Mouse (Mus musculus) liver, adult 2 months (tissue): ENCODE measurements at regions not wholly inside any gene's neighbourhood (a gene's known extent, or its start where the extent isn't known, plus 50 kb on each side); places are given as distances from the start of the nearest gene placed in this dataset.
A peak's percentile ranks its signal among the peaks of the same experiment; 100 is the strongest.

Experiments used
- DNase-seq: peaks from one replicate; pipeline ENCODE4 v3.0.0-alpha.2; 2011; ENCODE audit warnings: low read depth, low spot score; ENCODE audit errors: extremely low read depth
- H3K27ac ChIP-seq: fragments of 200-500 bp; replicated peaks from 2 replicates; pipeline ENCODE4 v1.5.1; 2012; ENCODE audit warnings: low read depth, mild to moderate bottlenecking, control low read depth, inconsistent platforms, low read length; ENCODE audit not compliant: insufficient read depth
- H3K27me3 ChIP-seq: fragments of 200-500 bp; 2 replicates; pipeline ENCODE4 v1.6.1; 2012; ENCODE audit warnings: mild to moderate bottlenecking, moderate library complexity, low read length, inconsistent platforms; ENCODE audit not compliant: control insufficient read depth, insufficient read depth
- H3K36me3 ChIP-seq: fragments of 200-500 bp; 2 replicates; pipeline ENCODE4 v1.6.1; 2012; ENCODE audit warnings: low read length, inconsistent platforms; ENCODE audit not compliant: control insufficient read depth, insufficient read depth
- H3K4me1 ChIP-seq: fragments of 200-500 bp; 2 replicates; pipeline ENCODE4 v1.6.1; 2011; ENCODE audit warnings: low read length; ENCODE audit not compliant: control insufficient read depth, insufficient read depth
- H3K4me3 ChIP-seq: fragments of 200-500 bp; 2 replicates; pipeline ENCODE4 v1.5.1; 2011; ENCODE audit warnings: low read depth, mild to moderate bottlenecking, control low read depth, low read length, moderate library complexity; ENCODE audit not compliant: insufficient read depth
- H3K79me2 ChIP-seq: fragments of 200-500 bp; 2 replicates; pipeline ENCODE4 v1.6.1; 2012; ENCODE audit warnings: inconsistent platforms, mild to moderate bottlenecking, low read length, moderate library complexity; ENCODE audit not compliant: control insufficient read depth, insufficient read depth
- H3K9ac ChIP-seq: fragments of 200-500 bp; 2 replicates; pipeline ENCODE4 v1.6.1; 2012; ENCODE audit warnings: low read depth, mild to moderate bottlenecking, control low read depth, inconsistent platforms, low read length
- CTCF ChIP-seq: fragments of 200-500 bp; IDR thresholded peaks from 2 replicates; pipeline ENCODE4 v1.5.1; 2011; ENCODE audit warnings: low read depth, low read length, control low read depth
- POLR2A ChIP-seq: fragments of 200-500 bp; IDR thresholded peaks from 2 replicates; pipeline ENCODE4 v1.6.1; 2011; ENCODE audit warnings: low read length, control low read depth; ENCODE audit not compliant: insufficient read depth; ENCODE audit errors: extremely low read depth
- WGBS: fragments of 180-500 bp; shearing (Covaris S2); methylation state at CpG from one replicate; pipeline ENCODE4 v1.1.7; 2018; 5-methylcytosine and 5-hydroxymethylcytosine counted together

- no peak overlapping the region for H3K9ac ChIP-seq
- no peaks in the 10 kb centered on the region for H3K36me3 ChIP-seq
- no peaks in the 10 kb centered on the region for H3K4me1 ChIP-seq
- DNase-seq, result no peak
- WGBS, result 90% methylated on average over 4 of the region's 4 CpGs
- no peaks in the 10 kb centered on the region for H3K79me2 ChIP-seq
- H3K4me3 ChIP-seq, result no peak overlapping the region
- TF ChIP-seq CTCF, result no peak
- no peak for TF ChIP-seq POLR2A
- no peak overlapping the region for H3K27ac ChIP-seq
- H3K27me3 ChIP-seq, result no peaks in the 10 kb centered on the region; the same call in 1 of the 2 replicates
Measured at GRCm38 (mm10) chr10:98496254-98496653, 418.0 kb upstream of the Atp2b1 start.

- 94% methylated on average over 4 of the region's 4 CpGs for WGBS
- DNase-seq, result no peak
- no peak for TF ChIP-seq POLR2A
- no peak for TF ChIP-seq CTCF
Measured at GRCm38 (mm10) chr10:98500315-98500714, 413.9 kb upstream of the Atp2b1 start.

GRCm38 (mm10) chr10:98501566-98501965 is 412.6 kb upstream of the Atp2b1 start:
- Histone ChIP-seq H3K79me2 (no peaks in the 10 kb centered on the region), H3K9ac (no peak overlapping the region), H3K4me3 (no peak overlapping the region), H3K27me3 (no peaks in the 10 kb centered on the region), H3K4me1 (no peaks in the 10 kb centered on the region), H3K27ac (no peak overlapping the region), H3K36me3 (no peaks in the 10 kb centered on the region)
- TF ChIP-seq POLR2A (no peak), CTCF (no peak)
- 83% methylated on average over 5 of the region's 5 CpGs for WGBS
- DNase-seq, result no peak

More at GRCm38 (mm10) chr10:98500315-98500714, 413.9 kb upstream of the Atp2b1 start:
- Histone ChIP-seq H3K27me3 (no peaks in the 10 kb centered on the region), H3K36me3 (no peaks in the 10 kb centered on the region), H3K79me2 (no peaks in the 10 kb centered on the region), H3K27ac (no peak overlapping the region), H3K9ac (no peak overlapping the region), H3K4me3 (no peak overlapping the region), H3K4me1 (no peaks in the 10 kb centered on the region)

GRCm38 (mm10) chr10:98504524-98504923 is 409.7 kb upstream of the Atp2b1 start:
- H3K9ac ChIP-seq, result no peak overlapping the region
- no peaks in the 10 kb centered on the region for H3K27me3 ChIP-seq
- H3K36me3 ChIP-seq, result no peaks in the 10 kb centered on the region
- 24% methylated on average over 3 of the region's 3 CpGs for WGBS
- DNase-seq, result peak; percentile 5
- no peak overlapping the region for H3K27ac ChIP-seq
- TF ChIP-seq CTCF (no peak), POLR2A (no peak)
- no peak overlapping the region for H3K4me3 ChIP-seq
- no peaks in the 10 kb centered on the region for H3K4me1 ChIP-seq
- H3K79me2 ChIP-seq, result no peaks in the 10 kb centered on the region

GRCm38 (mm10) chr10:98508515-98509143 is 405.6 kb upstream of the Atp2b1 start:
- no peak overlapping the region for H3K4me3 ChIP-seq
- TF ChIP-seq CTCF (no peak), POLR2A (no peak)
- H3K79me2 ChIP-seq, result no peaks in the 10 kb centered on the region
- no peaks in the 10 kb centered on the region for H3K36me3 ChIP-seq
- DNase-seq, result no peak
- no peaks in the 10 kb centered on the region for H3K4me1 ChIP-seq
- no peak overlapping the region for H3K9ac ChIP-seq
- no peak overlapping the region for H3K27ac ChIP-seq
- no peaks in the 10 kb centered on the region for H3K27me3 ChIP-seq
- WGBS, result 75% methylated on average over 5 of the region's 5 CpGs

- no peaks in the 10 kb centered on the region for H3K36me3 ChIP-seq
- no peaks in the 10 kb centered on the region for H3K79me2 ChIP-seq
- 77% methylated on average over 1 of the region's 1 CpGs for WGBS
- H3K27me3 ChIP-seq, result no peaks in the 10 kb centered on the region; the same call in 1 of the 2 replicates
- H3K4me1 ChIP-seq, result no peaks in the 10 kb centered on the region
- no peak overlapping the region for H3K9ac ChIP-seq
- no peak for TF ChIP-seq CTCF
- no peak for TF ChIP-seq POLR2A
- no peak overlapping the region for H3K4me3 ChIP-seq
- no peak overlapping the region for H3K27ac ChIP-seq
- DNase-seq, result peak; percentile 2
Measured at GRCm38 (mm10) chr10:98514836-98515235, 399.4 kb upstream of the Atp2b1 start.
